Mouse (Mus musculus) B cell, adult 67 days (primary cell): Measurements from ENCODE around the gene Scgb1b2. TPM values are rescaled to one million over a fixed set of nuclear protein-coding genes. Genes with fewer than 3 reads are reported as not detected.

ENCODE experiments used
- total RNA-seq, 2 experiments: library from RNA; stranded (reverse); gene quantifications; 4 replicates each; pipeline ENCODE4 v1.2.4; 2023

Gene Scgb1b2
- total RNA-seq: not detected

GRCm38 (mm10) chr7:31291721-31292120, at the start of gene Scgb1b2:
Gene Scgb1b2 (minus strand): TSS chr7:31291821.

GRCm38 (mm10) chr7:31290208-31290607, 1.4 kb downstream of the Scgb1b2 start, which contains the start of gene Scgb2b2:
Gene Scgb2b2 (plus strand): TSS chr7:31290508.

Other genes starting within 250 kb of the Scgb1b2 start
- 100 to 1,000 TPM; 134 to 151 TPM for gene Fxyd5, start 249.3 kb downstream of the Scgb1b2 start, total RNA-seq
- gene Fxyd7, start 240.4 kb downstream of the Scgb1b2 start, total RNA-seq: not detected
- not detected for gene Fxyd1, start 234.6 kb downstream of the Scgb1b2 start, total RNA-seq
- not detected for gene Lgi4, start 232.5 kb downstream of the Scgb1b2 start, total RNA-seq
- not detected for gene Fxyd3, start 215.1 kb downstream of the Scgb1b2 start, total RNA-seq
- gene Hpn, start 176.5 kb downstream of the Scgb1b2 start, total RNA-seq: not detected
- under 1 TPM; 0.35 to 0.92 TPM for gene Scn1b, start 164.8 kb downstream of the Scgb1b2 start, total RNA-seq
- 100 to 1,000 TPM; 247 to 277 TPM for gene Gramd1a, start 135.9 kb downstream of the Scgb1b2 start, total RNA-seq
- gene Scgb2b2, start 1.3 kb downstream of the Scgb1b2 start, total RNA-seq: not detected
- not detected for gene Scgb2b3, start 70.3 kb upstream of the Scgb1b2 start, total RNA-seq
- gene Scgb1b3, start 83.8 kb upstream of the Scgb1b2 start, total RNA-seq: not detected